Mouse (Mus musculus) spleen, embryonic (tissue): ENCODE measurements around the gene Supv3l1.
"Not testable (repeated sequence)": the region's sequence is repeated elsewhere in the genome, so short reads cannot be mapped to it uniquely, and the experiment has no call there.

Experiments used
- CTCF ChIA-PET: fragments of 350-600 bp; sonication (Branson Sonifier 250); formaldehyde crosslinking; loops from one replicate; lab custom pipeline; 2022; lab: Charles Lee

Supv3l1 gene

DNA sequence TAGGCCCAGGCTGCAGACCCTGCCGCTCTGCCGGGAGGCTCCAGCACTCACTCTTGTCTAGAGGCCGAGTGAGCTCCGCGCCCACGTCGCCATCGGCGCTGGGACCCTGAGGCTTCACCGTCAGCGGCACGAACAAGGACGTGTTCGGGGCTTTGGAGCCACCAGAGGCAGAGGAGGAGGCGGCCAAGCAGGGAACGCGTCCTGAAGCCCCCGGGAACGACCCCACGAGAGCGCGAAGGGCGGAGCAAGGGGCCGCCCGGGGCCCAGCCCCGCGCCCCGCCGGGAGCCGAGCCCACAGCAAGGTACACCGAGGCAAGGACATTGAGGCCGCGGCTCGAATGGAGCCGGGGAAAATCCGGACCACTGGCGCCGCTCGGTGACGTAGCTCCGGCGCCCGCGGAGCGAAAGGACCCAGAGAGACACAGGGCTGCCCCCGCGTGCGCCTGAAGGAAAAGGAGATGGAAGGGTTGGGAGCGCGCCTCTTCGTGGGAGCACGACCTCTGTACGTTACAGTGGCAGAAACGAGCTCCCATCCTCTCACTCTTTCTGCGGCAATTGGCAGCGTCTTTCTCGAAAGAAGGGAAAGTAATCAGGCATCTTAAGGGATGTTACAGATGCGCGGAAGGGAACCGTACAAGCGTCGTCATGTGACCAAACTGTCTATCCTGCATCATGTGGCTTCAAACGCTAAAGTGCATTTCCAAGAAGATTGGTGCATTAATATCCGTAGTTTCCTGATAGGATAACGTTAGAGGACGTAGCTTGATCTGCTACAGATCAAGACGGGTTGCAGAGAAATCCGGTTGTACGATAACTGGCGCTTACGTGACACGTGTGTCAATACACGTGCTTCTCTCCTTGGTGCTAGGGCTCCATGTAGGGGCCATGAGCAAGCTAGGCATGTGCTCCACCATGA, at the start of gene Supv3l1, which contains the start of gene 4930507D05Rik:
TSS of gene Supv3l1 (minus strand) at position 375 of the 916 bp plus-strand sequence.
TSS of gene 4930507D05Rik (plus strand) at position 126 of the 916 bp plus-strand sequence.
- CTCF ChIA-PET, result no interaction called here

DNA sequence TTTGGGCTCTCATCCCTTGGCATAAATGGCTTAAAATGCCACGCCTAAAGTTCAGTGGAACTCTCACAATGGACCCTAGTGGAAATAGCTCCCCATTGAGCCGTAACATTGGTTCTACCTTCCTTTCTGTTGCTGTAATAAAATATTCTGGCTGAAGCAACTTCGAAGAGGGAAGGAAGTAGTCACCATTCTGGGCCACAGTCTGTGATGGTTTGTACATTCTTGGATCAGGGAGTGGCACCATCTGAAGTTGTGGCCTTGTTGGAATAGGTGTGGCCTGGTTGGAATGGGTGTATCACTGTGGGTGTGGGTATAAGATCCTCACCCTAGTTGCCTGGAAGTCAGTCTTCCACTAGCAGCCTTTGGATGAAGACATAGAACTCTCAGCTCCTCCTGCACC, 42.1 kb upstream of the Supv3l1 start:
- CTCF ChIA-PET, result interaction anchor here (1.0 kb wide), 1 partner anchor 12 kb away, joined by 3 read pairs; no protein-coding TSS in a partner anchor

DNA sequence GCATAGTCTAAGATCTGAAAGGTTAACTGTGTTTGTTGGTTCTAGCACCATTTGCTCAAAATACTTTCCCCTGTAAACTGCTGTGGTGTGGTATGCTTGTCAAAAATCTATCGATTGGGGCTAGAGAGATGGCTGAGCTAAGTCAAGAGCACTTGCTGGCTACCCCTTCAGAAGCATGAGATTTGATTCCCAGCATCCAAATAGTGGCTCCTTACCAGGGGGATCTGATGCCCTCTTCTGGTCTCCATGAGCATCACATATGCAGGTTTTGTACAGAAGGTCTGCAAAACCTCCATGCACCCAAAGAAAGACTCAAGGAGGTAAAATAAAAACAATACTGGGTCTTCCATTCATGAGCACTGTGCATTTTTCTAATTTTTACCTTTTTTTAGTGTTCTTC, 38.7 kb upstream of the Supv3l1 start:
- CTCF ChIA-PET, result interaction anchor here (0.6 kb wide), 1 partner anchor 58 kb away, joined by 8 read pairs; no protein-coding TSS in a partner anchor

DNA sequence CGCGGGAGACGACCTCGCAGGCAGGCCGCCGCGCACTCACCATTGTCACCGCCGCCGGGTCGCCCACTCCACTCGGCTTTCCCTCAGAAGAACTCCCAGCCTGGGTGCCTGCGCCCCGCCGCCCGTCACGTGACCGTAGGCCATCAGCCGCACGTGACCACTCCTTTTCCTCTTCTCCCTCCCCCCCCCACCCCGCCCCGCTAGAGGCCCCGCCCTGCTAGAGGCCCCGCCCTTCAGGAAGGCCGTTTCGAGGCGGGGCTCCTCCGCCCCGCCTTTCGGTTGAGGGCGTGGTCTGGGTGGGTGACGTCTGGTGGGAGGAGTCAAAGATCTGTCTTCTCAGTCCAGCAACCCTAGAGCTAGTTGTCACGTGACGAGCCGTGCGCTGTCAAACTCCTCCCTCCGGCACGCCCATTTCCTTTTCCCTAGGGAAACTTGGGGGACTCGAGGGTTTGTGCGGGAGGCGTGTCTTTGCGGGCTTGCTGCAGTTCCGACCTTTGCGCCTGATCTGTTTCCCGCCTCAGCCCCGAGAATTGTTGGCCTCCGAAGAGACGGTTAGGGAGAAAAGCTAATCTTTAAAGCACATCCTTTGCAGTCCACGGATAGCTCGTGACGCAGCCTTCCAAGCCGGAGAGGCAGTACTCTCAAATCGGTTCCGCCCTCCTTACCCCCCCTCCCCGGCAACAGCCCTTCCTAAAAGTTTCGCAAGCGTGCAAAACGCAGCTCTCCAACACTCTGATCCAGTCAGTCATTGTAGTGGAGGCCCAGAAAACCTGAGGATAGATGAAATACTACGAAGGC, 37.3 kb upstream of the Supv3l1 start, which contains the start of gene Vps26a:
TSS of gene Vps26a (minus strand) at position 188 of the 798 bp plus-strand sequence.
- CTCF ChIA-PET, result interaction anchor here (0.6 kb wide), 1 partner anchor 147 kb away, joined by 3 read pairs; no protein-coding TSS in a partner anchor

DNA sequence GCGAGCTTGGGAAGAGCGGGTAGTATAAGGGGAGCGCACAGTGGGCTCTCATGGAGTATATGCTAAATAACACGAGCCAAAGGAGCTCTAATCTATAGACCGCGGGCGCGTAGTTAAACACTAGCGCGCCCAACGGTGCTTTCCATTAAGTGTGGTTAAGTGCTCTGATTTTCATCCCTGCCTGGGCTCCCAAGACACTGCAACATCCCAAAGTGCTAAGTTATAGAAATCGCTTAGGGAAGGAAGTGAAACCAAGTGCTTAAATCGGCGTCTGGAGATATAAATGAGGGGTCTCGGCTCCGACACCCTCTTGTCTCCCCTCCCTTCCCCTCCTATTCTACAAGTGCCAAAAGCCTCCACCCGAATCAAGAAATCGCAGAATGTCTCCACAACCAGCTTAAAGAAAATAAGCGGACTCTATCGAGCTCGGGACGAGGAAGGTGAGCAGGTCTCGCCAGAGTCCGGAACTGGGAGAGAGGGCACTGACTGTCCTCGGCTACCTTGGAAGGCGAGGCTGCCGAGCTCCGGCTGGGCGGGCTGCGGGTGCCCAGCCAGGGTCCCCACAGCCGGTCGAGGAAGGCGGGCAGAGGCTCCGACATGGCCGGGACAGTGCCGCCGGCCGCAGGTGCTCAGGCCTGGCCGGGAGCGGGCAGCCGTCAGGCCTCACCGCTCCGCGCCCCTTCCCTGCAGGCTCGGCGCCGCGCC, 36.5 kb upstream of the Supv3l1 start:
- CTCF ChIA-PET, result interaction anchor here (0.6 to 1.4 kb wide), 3 partner anchors 21 to 740 kb away, joined by 3 to 5 read pairs (median 4); no protein-coding TSS in a partner anchor

DNA sequence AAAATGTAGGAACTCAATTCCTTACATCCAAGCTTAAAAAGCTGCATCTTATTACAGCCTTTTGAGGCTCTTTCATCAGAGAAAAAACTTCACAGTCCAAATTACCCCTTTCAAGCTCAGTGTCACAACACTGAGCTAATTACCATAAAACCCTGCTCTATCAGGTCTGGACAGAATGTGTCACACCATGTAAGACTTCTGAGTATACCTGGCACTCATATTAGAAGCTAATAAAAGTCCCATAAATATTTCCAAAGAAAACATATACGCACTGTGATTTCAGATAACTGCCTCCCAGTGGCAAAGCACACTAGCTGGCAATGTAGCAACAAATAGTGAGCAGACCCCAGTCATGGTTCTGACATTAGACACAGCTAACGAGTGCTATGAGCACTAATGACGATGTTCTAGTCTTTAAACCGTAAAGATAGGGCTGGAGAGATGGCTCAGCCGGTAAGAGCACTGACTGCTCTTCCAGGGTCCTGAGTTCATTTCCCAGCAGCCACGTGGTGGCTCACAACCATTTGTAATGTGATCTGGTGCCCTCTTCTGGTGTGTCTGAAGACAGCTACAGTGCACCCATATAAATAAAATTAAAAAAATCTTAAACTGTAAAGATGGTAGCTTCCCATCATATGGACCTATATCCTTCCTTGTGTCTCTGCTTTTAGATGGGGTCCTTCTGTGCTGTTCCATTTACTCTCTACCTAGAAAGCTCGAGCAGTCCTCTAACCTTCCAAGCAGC, 31.7 kb upstream of the Supv3l1 start:
- CTCF ChIA-PET, result no interaction called here

DNA sequence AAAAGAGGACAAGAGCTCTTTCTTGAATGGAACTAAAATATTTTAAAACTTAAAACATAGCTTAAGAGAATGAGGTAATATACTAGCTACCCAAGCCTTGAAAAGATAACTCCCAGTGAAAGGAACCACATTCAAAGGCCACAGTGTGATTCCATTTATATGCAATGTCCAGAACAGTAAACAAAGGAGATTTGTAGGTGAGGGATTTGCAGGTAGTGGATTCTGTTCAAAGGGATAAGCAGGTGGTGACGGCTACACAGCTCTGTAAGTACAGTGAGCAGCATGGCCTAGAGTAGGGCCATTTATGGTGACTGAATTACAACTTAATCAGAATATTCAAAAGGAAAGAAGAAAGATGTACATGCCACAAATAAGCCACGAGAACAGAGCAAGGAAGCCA, 27.4 kb upstream of the Supv3l1 start:
- CTCF ChIA-PET, result no interaction called here

DNA sequence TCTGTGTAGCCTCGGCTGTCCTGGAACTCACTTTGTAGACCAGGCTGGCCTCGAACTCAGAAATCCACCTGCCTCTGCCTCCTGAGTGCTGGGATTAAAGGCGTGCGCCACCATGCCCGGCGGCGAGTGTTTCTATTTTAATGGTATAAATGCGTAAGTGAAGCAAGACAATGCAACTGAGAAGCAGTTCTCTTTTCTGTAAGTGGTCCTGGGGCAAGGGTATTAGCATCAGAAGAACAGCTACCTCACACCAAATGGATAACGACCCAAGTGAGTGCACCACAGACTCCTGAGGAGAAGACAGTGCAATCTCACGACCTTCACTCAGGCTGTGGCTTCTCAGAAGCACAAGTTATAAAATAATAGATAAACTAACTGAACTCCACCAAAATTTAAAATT, 25.4 kb upstream of the Supv3l1 start:
- CTCF ChIA-PET, result no interaction called here

DNA sequence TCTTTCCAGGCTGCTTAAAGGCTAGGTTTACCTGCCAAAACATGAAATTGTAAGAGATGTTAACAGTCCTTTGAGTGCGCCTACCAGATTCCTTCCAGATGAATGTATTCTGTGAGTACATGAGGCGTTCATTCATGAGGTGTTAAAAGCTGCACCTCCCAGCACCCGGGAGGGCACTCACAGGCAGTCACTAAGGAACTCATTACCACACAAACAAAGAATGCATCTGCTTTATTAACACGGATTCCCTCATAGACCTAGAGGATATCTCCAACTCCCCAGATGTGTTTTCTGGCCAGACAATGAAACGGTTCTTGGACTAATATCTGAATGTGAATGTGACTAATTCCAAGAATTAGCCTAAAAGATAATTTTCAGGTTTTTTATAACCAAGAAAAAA, 21.6 kb upstream of the Supv3l1 start:
- CTCF ChIA-PET, result interaction anchor here (0.6 kb wide), 1 partner anchor 20 kb away, joined by 6 read pairs; no protein-coding TSS in a partner anchor

DNA sequence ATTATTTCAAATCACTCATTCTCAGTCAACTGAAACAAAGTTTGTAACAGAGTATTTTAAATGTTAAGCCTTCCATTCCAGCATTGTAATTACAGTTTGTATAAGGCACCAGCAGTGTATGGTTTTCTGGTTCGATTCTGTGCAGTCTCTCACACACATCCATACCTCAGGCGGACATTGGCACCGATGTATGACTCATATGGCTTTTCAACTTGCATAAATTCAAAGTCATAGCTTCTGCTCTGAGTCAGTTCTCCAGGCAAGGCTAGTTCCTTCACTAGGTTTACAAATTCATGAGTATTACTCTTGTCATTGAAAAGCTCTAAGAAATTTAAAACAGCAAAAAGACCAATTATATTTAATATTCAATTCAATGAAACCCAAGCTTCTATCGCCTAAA, 20.2 kb upstream of the Supv3l1 start:
- CTCF ChIA-PET, result no interaction called here

DNA sequence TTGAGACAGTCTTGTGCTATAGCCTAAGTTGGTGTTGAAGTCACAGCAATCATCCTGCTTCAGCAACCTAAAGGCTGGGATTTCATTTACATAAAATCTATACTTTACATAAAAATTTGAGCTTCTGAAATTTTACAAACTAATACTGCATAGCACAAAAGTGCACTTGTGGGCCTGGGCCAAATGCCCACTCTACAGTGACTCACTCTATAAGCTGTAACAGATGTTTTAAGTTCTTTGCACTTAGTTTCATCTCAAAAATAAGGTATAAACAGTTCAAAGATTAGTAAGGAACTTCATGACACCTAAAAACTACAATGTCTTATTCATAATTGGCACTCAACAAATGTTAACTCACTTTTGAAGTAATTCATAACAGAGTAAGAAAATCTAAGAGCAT, 11.8 kb upstream of the Supv3l1 start:
- CTCF ChIA-PET, result no interaction called here

DNA sequence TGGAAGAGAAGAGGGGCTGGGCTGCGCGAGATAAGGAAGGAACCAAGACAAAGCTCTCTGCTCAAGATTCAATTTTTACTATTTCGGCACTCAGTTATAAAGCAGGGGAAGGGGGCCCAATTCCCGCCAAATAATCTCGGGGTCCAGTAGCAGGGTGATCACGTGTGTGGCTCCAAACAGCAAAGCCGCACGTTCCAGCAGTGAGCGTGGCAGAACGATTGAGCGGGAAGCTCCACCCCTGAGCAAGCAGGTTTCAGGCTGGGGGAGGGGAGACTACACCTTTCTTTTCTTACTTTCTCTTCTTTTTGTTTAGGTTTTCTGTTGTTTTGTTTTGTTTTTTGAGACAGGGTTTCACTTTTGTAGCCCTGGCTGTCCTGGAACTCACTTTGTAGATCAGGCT, 2.5 kb upstream of the Supv3l1 start:
- CTCF ChIA-PET, result not testable (repeated sequence)

DNA sequence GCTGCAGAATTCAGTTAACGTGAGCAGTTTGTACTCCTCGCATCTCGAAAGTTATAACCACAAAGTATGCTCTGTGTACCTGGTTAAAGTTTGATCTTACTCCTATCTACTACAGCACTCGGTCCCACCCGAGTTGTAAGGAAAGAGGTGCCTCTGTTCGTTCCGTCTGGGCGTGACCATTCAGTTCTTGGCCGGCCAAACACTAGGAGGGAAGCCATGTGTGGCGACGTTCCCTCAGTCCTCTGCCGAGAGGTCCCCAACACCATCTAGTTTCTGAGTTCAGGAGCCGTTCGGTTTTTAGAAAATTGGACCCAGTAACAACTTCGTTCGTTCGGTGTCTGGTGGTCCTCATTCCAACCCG, 722 bp upstream of the Supv3l1 start:
- CTCF ChIA-PET, result no interaction called here

DNA sequence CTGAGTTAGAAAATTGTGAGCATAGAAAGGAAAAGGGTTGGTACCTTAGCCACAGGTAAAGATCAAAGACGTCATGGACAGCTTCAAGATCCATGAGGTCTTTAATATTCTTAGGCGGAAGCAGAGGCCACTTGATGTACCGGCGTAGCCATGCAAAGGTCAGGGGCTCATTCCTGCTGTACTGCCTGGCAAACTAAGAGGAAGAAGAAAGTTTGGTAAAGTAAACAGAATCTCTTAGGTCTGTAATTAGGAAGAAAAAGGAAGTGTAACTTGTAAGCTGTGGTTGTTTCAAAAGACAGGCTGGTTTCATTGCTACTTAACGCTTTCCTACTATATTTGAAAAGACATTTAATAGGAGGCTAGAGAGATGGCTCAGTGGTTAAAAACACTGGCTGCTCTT, 19.1 kb downstream of the Supv3l1 start:
- CTCF ChIA-PET, result interaction anchor here (0.5 kb wide), 1 partner anchor 405 kb away, joined by 3 read pairs; no protein-coding TSS in a partner anchor

DNA sequence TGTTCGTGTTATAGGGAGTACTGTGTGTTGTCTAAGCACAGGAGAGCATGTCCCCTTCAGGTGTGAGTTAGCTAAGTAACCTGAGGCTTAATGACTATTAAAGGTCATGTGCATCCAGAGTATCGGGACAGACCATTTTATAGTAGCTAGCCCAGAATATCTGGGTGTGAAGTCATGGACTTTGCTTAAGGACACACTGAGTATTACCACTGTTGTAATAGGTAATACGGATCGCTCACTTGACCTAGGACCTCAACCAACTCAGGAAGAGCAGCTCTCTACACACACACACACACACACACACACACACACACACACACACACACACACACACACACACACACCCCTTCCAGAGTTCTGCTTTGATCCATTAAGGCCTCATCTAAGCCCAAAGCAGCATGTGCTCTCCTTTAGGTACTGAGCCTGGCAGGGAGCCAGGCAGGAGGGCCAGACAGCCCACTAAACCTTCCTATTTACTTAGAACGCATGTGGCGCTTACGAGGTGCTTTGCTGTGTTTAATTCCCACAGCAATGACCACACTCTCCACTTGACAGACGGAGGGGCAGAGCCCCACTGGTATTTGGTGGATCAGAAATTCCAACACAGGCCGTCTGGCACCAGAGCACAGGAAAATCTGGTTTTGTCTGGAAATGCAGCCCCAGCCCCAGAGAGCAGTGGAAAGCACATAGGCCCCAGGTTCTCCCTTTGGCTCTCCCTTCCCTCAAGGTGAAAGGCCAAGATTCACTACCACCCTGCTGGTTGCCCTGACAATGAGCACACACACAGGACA, 24.3 kb downstream of the Supv3l1 start:
- CTCF ChIA-PET, result no interaction called here

DNA sequence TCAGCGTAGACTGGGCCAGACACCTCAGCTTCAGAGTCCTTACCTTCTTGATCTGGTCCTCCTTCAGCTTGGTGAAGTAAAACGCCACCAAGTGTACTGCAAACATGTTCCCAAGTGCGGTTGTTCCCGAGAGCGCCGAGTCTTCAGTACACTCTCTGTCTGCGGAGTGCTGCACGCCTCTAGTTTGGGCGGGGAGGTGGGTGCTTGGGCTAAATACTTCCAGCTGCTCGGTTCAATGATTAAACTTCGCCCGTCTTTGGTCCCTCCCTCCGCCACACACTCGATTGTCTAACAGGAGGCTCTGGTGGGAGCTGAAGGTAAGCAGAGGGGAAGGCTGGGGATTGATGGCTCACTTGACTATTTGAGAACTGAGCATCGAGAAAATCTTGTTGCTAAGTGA, 27.3 kb downstream of the Supv3l1 start, which contains the start of gene Hkdc1:
TSS of gene Hkdc1 (minus strand) at position 237 of the 400 bp plus-strand sequence.
- CTCF ChIA-PET, result no interaction called here

DNA sequence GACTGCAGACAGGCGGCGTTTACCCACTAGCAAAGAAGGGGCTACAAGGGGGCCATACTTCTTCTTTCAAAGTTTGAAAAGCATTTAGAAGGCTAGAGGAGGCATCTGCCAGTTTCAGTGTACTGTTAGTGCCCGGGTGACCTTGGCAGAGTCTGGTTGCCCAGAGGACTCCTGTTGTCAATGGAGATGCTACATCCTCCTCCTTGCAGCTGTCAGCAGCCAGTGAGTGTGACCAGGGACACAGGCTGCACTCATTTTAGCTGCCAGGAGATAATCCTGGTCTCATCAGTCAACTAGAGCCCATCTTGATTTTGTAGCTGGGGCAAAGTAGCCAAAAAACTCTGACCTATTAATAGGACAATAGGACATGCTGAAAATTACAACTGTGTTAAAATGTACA, 28.4 kb downstream of the Supv3l1 start:
- CTCF ChIA-PET, result no interaction called here

DNA sequence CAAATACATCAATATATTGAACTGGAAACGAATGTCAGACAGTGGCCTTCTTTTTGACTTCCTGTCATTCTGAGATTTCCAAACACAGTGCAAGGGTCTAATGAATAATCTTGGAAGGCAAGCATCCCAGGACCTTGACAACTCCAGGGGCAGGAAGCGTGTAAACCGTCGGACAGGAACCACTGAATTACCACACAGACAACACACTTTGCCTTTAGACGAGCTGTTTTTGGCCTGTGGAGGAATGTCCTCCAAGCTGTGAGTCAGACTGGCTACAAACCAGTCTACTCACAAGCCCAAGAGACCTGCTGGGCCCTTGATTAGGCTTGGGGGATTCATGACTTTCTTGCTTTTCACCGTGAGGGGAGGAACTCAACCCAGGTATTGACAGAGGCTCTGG, 29.1 kb downstream of the Supv3l1 start:
- CTCF ChIA-PET, result no interaction called here

DNA sequence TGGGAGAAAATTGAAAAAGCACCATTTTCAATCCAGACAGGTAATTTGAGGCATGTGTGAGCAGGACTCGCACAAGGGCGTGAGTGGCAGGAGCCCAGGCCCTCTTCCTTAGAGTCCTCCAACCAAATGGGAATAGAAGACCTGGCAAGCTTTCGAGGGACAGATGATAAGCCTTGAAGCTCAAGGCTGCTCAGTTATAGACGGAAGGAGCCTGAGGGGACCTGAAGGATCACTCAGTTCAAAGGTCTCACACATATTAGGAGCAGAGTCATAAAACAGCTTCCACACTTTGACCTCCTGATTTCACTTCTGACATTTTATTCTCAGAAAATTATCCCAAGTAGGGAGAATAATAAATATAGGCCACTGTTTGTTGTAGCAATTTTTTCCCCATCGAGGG, 30.1 kb downstream of the Supv3l1 start:
- CTCF ChIA-PET, result no interaction called here
